Comparison of ENCODE assay signal across 16 mouse cellular contexts in genomic region chr5:65407989-65408388, GRCm38 (mm10). TPM values are rescaled to one million over a fixed set of nuclear protein-coding genes. Genes with fewer than 3 reads are reported as not detected.
DNase-seq lines count a peak whose midpoint lies in the region; ATAC-seq lines count a peak whose summit lies in the region.
"Had no signal": no experiment of that assay in that cellular context is flagged by ENCODE, and none has a peak within 500 bp of the region (broad histone marks: within the 10 kb centered on the region; RNA-seq: fewer than 3 reads in every experiment).

No protein-coding gene starts in this region.

- H3K4me3 ChIP-seq in heart, embryonic 16.5 days (ENCODE audit: low read length): no peak overlapping the region
- no peak overlapping the region for H3K4me3 ChIP-seq in hindbrain, embryonic 14.5 days (replicated peaks; ENCODE audit: low read length)
- H3K4me3 ChIP-seq: kidney, embryonic 15.5 days; limb, embryonic 12.5 days; neural tube, embryonic 12.5 days had no signal

- no peak overlapping the region for H3K4me2 ChIP-seq in heart, embryonic 16.5 days (ENCODE audit: low read depth, low read length)
- H3K4me2 ChIP-seq in hindbrain, embryonic 14.5 days (replicated peaks): no peak overlapping the region
- H3K4me2 ChIP-seq: kidney, embryonic 15.5 days; limb, embryonic 12.5 days; neural tube, embryonic 12.5 days had no signal

- 0 out of 2 replicates have a peak overlapping the region, but pooled peaks have one; percentile 5 for H3K9ac ChIP-seq in heart, embryonic 16.5 days (ENCODE audit: low read length)
- H3K9ac ChIP-seq in hindbrain, embryonic 14.5 days: 0 out of 2 replicates have a peak overlapping the region, but pooled peaks have one; percentile 7
- H3K9ac ChIP-seq: kidney, embryonic 15.5 days; limb, embryonic 12.5 days; neural tube, embryonic 12.5 days had no signal

- no peak for DNase-seq in heart, postnatal 4 days
- DNase-seq in embryo, embryonic 11 days: peak; percentile 13
- DNase-seq in hindbrain, embryonic 14.5 days (ENCODE audit: low spot score): no peak
- peak; percentile 65 for DNase-seq in retina, embryonic 14.5 days (ENCODE audit: low spot score)
- no peak for DNase-seq in lung, postnatal 10 days
- DNase-seq: cerebellum, adult 9-11 months; gastrocnemius, postnatal 14 days; layer of hippocampus, adult 9-11 months; lung, adult 18-20 months had no signal

- no peaks in the 10 kb centered on the region for H3K27me3 ChIP-seq in heart, embryonic 16.5 days (ENCODE audit: control insufficient read depth, insufficient read depth, low read length)
- no peaks in the 10 kb centered on the region for H3K27me3 ChIP-seq in hindbrain, embryonic 14.5 days (ENCODE audit: control insufficient read depth, insufficient read depth, low read length)
- H3K27me3 ChIP-seq: kidney, embryonic 15.5 days; limb, embryonic 12.5 days; neural tube, embryonic 12.5 days had no signal

- no peaks in the 10 kb centered on the region for H3K9me3 ChIP-seq in heart, embryonic 16.5 days (replicated peaks; ENCODE audit: control insufficient read depth, low read length)
- H3K9me3 ChIP-seq in hindbrain, embryonic 14.5 days (ENCODE audit: control insufficient read depth, low read length): no peaks in the 10 kb centered on the region
- H3K9me3 ChIP-seq: kidney, embryonic 15.5 days; limb, embryonic 12.5 days; neural tube, embryonic 12.5 days had no signal

- WGBS in heart, embryonic 16.5 days: 70% methylated on average over 12 of the region's 12 CpGs
- 28% methylated on average over 12 of the region's 12 CpGs for whole genome bisulfite sequencing in hindbrain, embryonic 14.5 days

- H3K27ac ChIP-seq in heart, embryonic 16.5 days (ENCODE audit: low read length): no peak overlapping the region
- peak overlapping the region; percentile 63 for H3K27ac ChIP-seq in hindbrain, embryonic 14.5 days
- H3K27ac ChIP-seq: kidney, embryonic 15.5 days; limb, embryonic 12.5 days; neural tube, embryonic 12.5 days had no signal

- no peak for ATAC-seq in heart, embryonic 16.5 days (replicated peaks; ENCODE audit: extremely low read depth, insufficient read depth, low FRiP score)
- ATAC-seq in hindbrain, embryonic 14.5 days (ENCODE audit: low FRiP score): peak; percentile 66
- no peak for ATAC-seq in activated CD4-positive, CD25-positive, alpha-beta regulatory T cell, adult 4 months

- no peaks in the 10 kb centered on the region for H3K4me1 ChIP-seq in heart, embryonic 16.5 days (ENCODE audit: control insufficient read depth, insufficient read depth, low read length)
- no peaks in the 10 kb centered on the region for H3K4me1 ChIP-seq in hindbrain, embryonic 14.5 days (replicated peaks; ENCODE audit: control insufficient read depth, insufficient read depth, low read length)
- H3K4me1 ChIP-seq: kidney, embryonic 15.5 days; limb, embryonic 12.5 days; neural tube, embryonic 12.5 days had no signal

- H3K36me3 ChIP-seq in heart, embryonic 16.5 days (ENCODE audit: control insufficient read depth, insufficient read depth): peaks cover 23% of the 10 kb centered on the region
- H3K36me3 ChIP-seq in hindbrain, embryonic 14.5 days (replicated peaks; ENCODE audit: control insufficient read depth, insufficient read depth): peaks cover 86% of the 10 kb centered on the region

RNA-seq across cellular contexts. Expression of gene Lias, which starts 16.7 kb away (rescaled TPM):
- 59.8 and 60.9 TPM in 2 replicates for polyA plus RNA-seq in heart, embryonic 16.5 days (2015; fragmentation: Nextera tagmentation; extraction: Ambion mirVana)
- 10 to 100 TPM; 71.5 to 76.2 TPM for total RNA-seq in heart, postnatal 4 days (2021)
- 55.6 and 59.9 TPM in 2 replicates for polyA plus RNA-seq in hindbrain, embryonic 14.5 days (2014; fragmentation: Nextera tagmentation; extraction: Ambion mirVana)
- 10 to 100 TPM; 38.7 to 39.1 TPM for polyA plus RNA-seq in activated CD4-positive, CD25-positive, alpha-beta regulatory T cell, adult 4 months (2017; shearing (Covaris generic))

RNA-seq across cellular contexts. Expression of gene Rpl9, which starts 16.7 kb away (rescaled TPM):
- 586 and 596 TPM in 2 replicates for polyA plus RNA-seq in heart, embryonic 16.5 days (2015; fragmentation: Nextera tagmentation; extraction: Ambion mirVana)
- 1,000 to 10,000 TPM; 1,343 to 1,505 TPM for total RNA-seq in heart, postnatal 4 days (2021)
- polyA plus RNA-seq in hindbrain, embryonic 14.5 days (2014; fragmentation: Nextera tagmentation; extraction: Ambion mirVana): 592 and 691 TPM in 2 replicates
- polyA plus RNA-seq in activated CD4-positive, CD25-positive, alpha-beta regulatory T cell, adult 4 months (2017; shearing (Covaris generic)): 1,000 to 10,000 TPM; 2,260 to 2,984 TPM

RNA-seq across cellular contexts. Expression of gene Ugdh, which starts 27.8 kb away (rescaled TPM):
- 58.9 and 65.3 TPM in 2 replicates for polyA plus RNA-seq in heart, embryonic 16.5 days (2015; fragmentation: Nextera tagmentation; extraction: Ambion mirVana)
- 10 to 100 TPM; 41.4 to 45.2 TPM for total RNA-seq in heart, postnatal 4 days (2021)
- 40.2 and 46.5 TPM in 2 replicates for polyA plus RNA-seq in hindbrain, embryonic 14.5 days (2014; fragmentation: Nextera tagmentation; extraction: Ambion mirVana)
- 10 to 100 TPM; 11.0 to 14.7 TPM for polyA plus RNA-seq in activated CD4-positive, CD25-positive, alpha-beta regulatory T cell, adult 4 months (2017; shearing (Covaris generic))

RNA-seq across cellular contexts. Expression of gene Klb, which starts 59.9 kb away (rescaled TPM):
- not detected in 2 replicates for polyA plus RNA-seq in heart, embryonic 16.5 days (2015; fragmentation: Nextera tagmentation; extraction: Ambion mirVana)
- total RNA-seq in heart, postnatal 4 days (2021): under 1 TPM; 0.31 to 0.47 TPM
- 0.09 and 0.16 TPM in 2 replicates for polyA plus RNA-seq in hindbrain, embryonic 14.5 days (2014; fragmentation: Nextera tagmentation; extraction: Ambion mirVana)
- not detected for polyA plus RNA-seq in activated CD4-positive, CD25-positive, alpha-beta regulatory T cell, adult 4 months (2017; shearing (Covaris generic))
- total RNA-seq: hematopoietic stem cell, adult 5-6 weeks; megakaryocyte, adult 5-6 weeks had no signal
- polyA plus RNA-seq: neural tube, embryonic 12.5 days had no signal

Comparison
In these comparisons a context has a peak if more than half of its experiments do, and no peak if none do; other contexts are left out.
1. DNase-seq: peak in embryo, embryonic 11 days (single experiment) and retina, embryonic 14.5 days (single experiment); none in heart, postnatal 4 days (single experiment), hindbrain, embryonic 14.5 days (single experiment) and lung, postnatal 10 days (single experiment).